Comparison of ENCODE assay signal across 9 mouse cellular contexts in genomic region chr5:118464931-118465801, GRCm38 (mm10).
DNase-seq lines count a peak whose midpoint lies in the region; ATAC-seq lines count a peak whose summit lies in the region.
"Had no signal": no experiment of that assay in that cellular context is flagged by ENCODE, and none has a peak within 500 bp of the region (broad histone marks: within the 10 kb centered on the region; RNA-seq: fewer than 3 reads in every experiment).

No protein-coding gene starts in this region.

- peak overlapping the region; percentile 55 for H3K4me2 ChIP-seq in forebrain, embryonic 13.5 days
- peak overlapping the region; percentile 58 for H3K4me2 ChIP-seq in limb, embryonic 13.5 days (replicated peaks)
- H3K4me2 ChIP-seq in midbrain, embryonic 13.5 days (replicated peaks): peak overlapping the region; percentile 46

- peak; percentile 19 for DNase-seq in left cerebral cortex, postnatal 4 days
- DNase-seq in left cerebral cortex, postnatal 25 days (ENCODE audit: low spot score in 2 of 2): no peak
- peak; percentile 71 for DNase-seq in testis, postnatal 10 days (ENCODE audit: low spot score)
- no peak for DNase-seq in left cerebral cortex, postnatal 14 days (ENCODE audit: low spot score in 2 of 2)

- peak overlapping the region; percentile 17 for H3K4me3 ChIP-seq in forebrain, embryonic 13.5 days
- peak overlapping the region; percentile 31 for H3K4me3 ChIP-seq in limb, embryonic 13.5 days
- peak overlapping the region; percentile 14; the same call in 1 of the 2 replicates for H3K4me3 ChIP-seq in midbrain, embryonic 13.5 days (replicated peaks)

- H3K36me3 ChIP-seq in forebrain, embryonic 13.5 days (ENCODE audit: poor library complexity, severe bottlenecking): no peaks in the 10 kb centered on the region
- H3K36me3 ChIP-seq in limb, embryonic 13.5 days: no peaks in the 10 kb centered on the region
- no peaks in the 10 kb centered on the region for H3K36me3 ChIP-seq in midbrain, embryonic 13.5 days

- peaks cover 19% of the 10 kb centered on the region; the same call in 1 of the 2 replicates for H3K27me3 ChIP-seq in forebrain, embryonic 13.5 days
- no peaks in the 10 kb centered on the region for H3K27me3 ChIP-seq in limb, embryonic 13.5 days
- peaks cover 34% of the 10 kb centered on the region for H3K27me3 ChIP-seq in midbrain, embryonic 13.5 days
- H3K27me3 ChIP-seq: CH12.LX had no signal

- WGBS in forebrain, embryonic 13.5 days: 7% methylated on average over 22 of the region's 22 CpGs
- 2% methylated on average over 22 of the region's 22 CpGs for WGBS in limb, embryonic 13.5 days
- 6% methylated on average over 22 of the region's 22 CpGs for WGBS in midbrain, embryonic 13.5 days

- intact Hi-C loops in left cerebral cortex, postnatal 4 days (cut with DNase I): no loop called here
- intact Hi-C loops in left cerebral cortex, postnatal 25 days (cut with DNase I): no loop called here
- intact Hi-C loops in left cerebral cortex, postnatal 14 days (cut with DNase I): no loop called here

- H3K9ac ChIP-seq in forebrain, embryonic 13.5 days: peak overlapping the region; percentile 48; the same call in 1 of the 2 replicates
- H3K9ac ChIP-seq in limb, embryonic 13.5 days: peak overlapping the region; percentile 51
- H3K9ac ChIP-seq in midbrain, embryonic 13.5 days (replicated peaks): peak overlapping the region; percentile 46; the same call in 1 of the 2 replicates

- peaks cover 17% of the 10 kb centered on the region for H3K4me1 ChIP-seq in forebrain, embryonic 13.5 days
- H3K4me1 ChIP-seq in limb, embryonic 13.5 days: peaks cover 67% of the 10 kb centered on the region
- H3K4me1 ChIP-seq in midbrain, embryonic 13.5 days (replicated peaks): peaks cover 15% of the 10 kb centered on the region

- H3K27ac ChIP-seq in forebrain, embryonic 13.5 days: no peak overlapping the region
- peak overlapping the region; percentile 85 for H3K27ac ChIP-seq in limb, embryonic 13.5 days
- no peak overlapping the region for H3K27ac ChIP-seq in midbrain, embryonic 13.5 days

- ATAC-seq in forebrain, embryonic 13.5 days: peak; percentile 58
- ATAC-seq in hematopoietic stem cell, adult 5-6 weeks (replicated peaks in 1 of 2; ENCODE audit: insufficient read depth in 1 of 2, low FRiP score in 2 of 2, low TSS enrichment in 1 of 2, low read depth in 1 of 2, poor library complexity in 2 of 2, severe bottlenecking in 2 of 2): peak; percentile 40 to 42; a peak in 3 of 4 replicates
- peak; percentile 85 for ATAC-seq in limb, embryonic 13.5 days (ENCODE audit: low FRiP score, low read depth)
- peak; percentile 71 for ATAC-seq in midbrain, embryonic 13.5 days

- no peaks in the 10 kb centered on the region for H3K9me3 ChIP-seq in forebrain, embryonic 13.5 days (replicated peaks)
- no peaks in the 10 kb centered on the region for H3K9me3 ChIP-seq in limb, embryonic 13.5 days
- H3K9me3 ChIP-seq in midbrain, embryonic 13.5 days: no peaks in the 10 kb centered on the region

Comparison
In these comparisons a context has a peak if more than half of its experiments do, and no peak if none do; other contexts are left out.
1. DNase-seq: peak in left cerebral cortex, postnatal 4 days (single experiment) and testis, postnatal 10 days (single experiment); none in left cerebral cortex, postnatal 25 days (0 of 2) and left cerebral cortex, postnatal 14 days (0 of 2).
2. Peak in every context shown above with its lines, with median percentiles within 50 percentile points of each other: ATAC-seq, H3K4me2 ChIP-seq, H3K4me3 ChIP-seq and H3K9ac ChIP-seq.